ENCODE assay signal across 11 mouse cellular contexts in the genomic region with DNA sequence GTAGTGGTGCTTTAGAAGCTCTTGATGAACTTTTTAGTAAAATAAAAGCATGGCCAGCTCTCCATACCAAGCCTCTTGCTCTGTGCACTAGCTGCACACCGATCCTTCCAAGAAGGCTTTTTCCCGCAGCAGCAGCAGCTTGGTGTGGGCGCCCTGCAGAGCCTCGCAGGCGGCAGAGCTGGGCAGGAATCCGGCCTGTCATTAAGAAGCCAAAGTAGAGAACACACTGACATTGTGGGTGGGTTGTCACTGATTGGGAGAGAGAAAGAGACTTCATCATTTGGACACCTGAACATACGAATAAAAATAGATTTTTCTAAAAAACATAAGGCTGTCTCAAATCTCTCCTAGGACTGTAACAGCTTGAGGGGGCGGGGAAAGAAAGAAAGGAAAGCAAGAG.
A peak's percentile ranks its signal among the peaks of the same experiment; 100 is the strongest.
DNase-seq lines count a peak whose midpoint lies in the region; ATAC-seq and TF ChIP-seq lines count a peak whose summit lies in the region.
"Had no signal": no experiment of that assay in that cellular context is flagged by ENCODE, and none has a peak within 500 bp of the region (broad histone marks: within the 10 kb centered on the region; RNA-seq: fewer than 3 reads in every experiment).

No protein-coding gene starts in this region.

- 71% methylated on average over 8 of the region's 8 CpGs for WGBS in midbrain, postnatal 0 days
- 77% methylated on average over 8 of the region's 8 CpGs for WGBS in midbrain, embryonic 10.5 days
- WGBS in hindbrain, embryonic 11.5 days = 81% methylated on average over 8 of the region's 8 CpGs
- WGBS in intestine, postnatal 0 days = 86% methylated on average over 8 of the region's 8 CpGs

- TF ChIP-seq POLR2A in cortical plate, adult 2 months (IDR thresholded peaks at IDR 0.05; ENCODE audit: extremely low read depth, insufficient read depth, low read length) = peak; percentile 32; the same call in 1 of the 2 replicates

- TF ChIP-seq CTCF in midbrain, postnatal 0 days (IDR thresholded peaks at IDR 0.05) = no peak
- no peak for TF ChIP-seq CTCF in cortical plate, adult 2 months (IDR thresholded peaks at IDR 0.05; ENCODE audit: extremely low read depth, insufficient read depth, low read length)
- TF ChIP-seq CTCF in intestine, postnatal 0 days (IDR thresholded peaks at IDR 0.05; ENCODE audit: low read depth) = no peak

- H3K4me2 ChIP-seq in midbrain, postnatal 0 days (ENCODE audit: low read depth, low read length, poor library complexity, severe bottlenecking) = no peak overlapping the region
- H3K4me2 ChIP-seq in hindbrain, embryonic 11.5 days (replicated peaks; ENCODE audit: low read depth, low read length) = no peak overlapping the region
- H3K4me2 ChIP-seq in intestine, postnatal 0 days (replicated peaks; ENCODE audit: low read depth) = no peak overlapping the region
- H3K4me2 ChIP-seq: heart, embryonic 15.5 days; liver, embryonic 13.5 days had no signal

- H3K4me3 ChIP-seq in midbrain, postnatal 0 days (ENCODE audit: low read depth, low read length) = no peak overlapping the region
- H3K4me3 ChIP-seq in midbrain, embryonic 10.5 days = no peak overlapping the region
- H3K4me3 ChIP-seq in cortical plate, adult 2 months (ENCODE audit: insufficient read depth, low read length) = no peak overlapping the region
- no peak overlapping the region for H3K4me3 ChIP-seq in hindbrain, embryonic 11.5 days (ENCODE audit: low read depth, low read length)
- H3K4me3 ChIP-seq in intestine, postnatal 0 days (ENCODE audit: low read depth, low read length) = no peak overlapping the region
- H3K4me3 ChIP-seq: heart, embryonic 15.5 days; liver, embryonic 13.5 days; megakaryocyte, embryonic 14.5 days had no signal

- no peaks in the 10 kb centered on the region for H3K36me3 ChIP-seq in midbrain, postnatal 0 days (ENCODE audit: insufficient read depth, low read length)
- no peaks in the 10 kb centered on the region for H3K36me3 ChIP-seq in midbrain, embryonic 10.5 days
- H3K36me3 ChIP-seq in hindbrain, embryonic 11.5 days (ENCODE audit: control insufficient read depth, insufficient read depth, low read length) = no peaks in the 10 kb centered on the region
- no peaks in the 10 kb centered on the region for H3K36me3 ChIP-seq in intestine, postnatal 0 days (ENCODE audit: control insufficient read depth, insufficient read depth)
- H3K36me3 ChIP-seq: heart, embryonic 15.5 days; liver, embryonic 13.5 days had no signal

- H3K27ac ChIP-seq in midbrain, postnatal 0 days (ENCODE audit: low read depth, low read length) = no peak overlapping the region
- no peak overlapping the region for H3K27ac ChIP-seq in midbrain, embryonic 10.5 days (replicated peaks)
- 0 out of 2 replicates have a peak overlapping the region, but pooled peaks have one; percentile 94 for H3K27ac ChIP-seq in cortical plate, adult 2 months (ENCODE audit: insufficient read depth, low read length)
- no peak overlapping the region for H3K27ac ChIP-seq in hindbrain, embryonic 11.5 days (ENCODE audit: low read depth, low read length)
- no peak overlapping the region for H3K27ac ChIP-seq in intestine, postnatal 0 days (ENCODE audit: low read depth, low read length)
- H3K27ac ChIP-seq: heart, embryonic 15.5 days; liver, embryonic 13.5 days had no signal

- no peaks in the 10 kb centered on the region for H3K4me1 ChIP-seq in midbrain, postnatal 0 days (ENCODE audit: insufficient read depth, low read length)
- H3K4me1 ChIP-seq in midbrain, embryonic 10.5 days = no peaks in the 10 kb centered on the region
- H3K4me1 ChIP-seq in cortical plate, adult 2 months (ENCODE audit: control insufficient read depth, insufficient read depth, low read length) = peaks cover 8% of the 10 kb centered on the region
- H3K4me1 ChIP-seq in hindbrain, embryonic 11.5 days (replicated peaks; ENCODE audit: control insufficient read depth, insufficient read depth, low read length) = no peaks in the 10 kb centered on the region
- no peaks in the 10 kb centered on the region for H3K4me1 ChIP-seq in intestine, postnatal 0 days (replicated peaks; ENCODE audit: control insufficient read depth, insufficient read depth, low read length)
- H3K4me1 ChIP-seq: liver, embryonic 13.5 days; megakaryocyte, embryonic 14.5 days had no signal

- ATAC-seq in midbrain, postnatal 0 days (ENCODE audit: low FRiP score) = no peak
- no peak for ATAC-seq in hindbrain, embryonic 11.5 days (ENCODE audit: low FRiP score)
- ATAC-seq in intestine, postnatal 0 days = no peak

- no peaks in the 10 kb centered on the region for H3K9me3 ChIP-seq in midbrain, postnatal 0 days (ENCODE audit: low read length)
- no peaks in the 10 kb centered on the region for H3K9me3 ChIP-seq in midbrain, embryonic 10.5 days (replicated peaks)
- H3K9me3 ChIP-seq in hindbrain, embryonic 11.5 days (ENCODE audit: control insufficient read depth, low read length) = no peaks in the 10 kb centered on the region
- H3K9me3 ChIP-seq in intestine, postnatal 0 days (ENCODE audit: control insufficient read depth) = no peaks in the 10 kb centered on the region

- no peak overlapping the region for H3K9ac ChIP-seq in midbrain, postnatal 0 days (replicated peaks; ENCODE audit: low read length, poor library complexity, severe bottlenecking)
- H3K9ac ChIP-seq in hindbrain, embryonic 11.5 days (ENCODE audit: low read depth, low read length) = no peak overlapping the region
- no peak overlapping the region for H3K9ac ChIP-seq in intestine, postnatal 0 days (ENCODE audit: low read depth, low read length)
- H3K9ac ChIP-seq: heart, embryonic 15.5 days; liver, embryonic 13.5 days had no signal

- peak; percentile 17 for DNase-seq in midbrain, postnatal 0 days (ENCODE audit: low spot score)
- DNase-seq in midbrain, embryonic 10.5 days (ENCODE audit: low spot score) = no peak
- DNase-seq in left cerebral cortex, adult 11 months (ENCODE audit: low spot score) = peak; percentile 63
- peak; percentile 67 to 82 for DNase-seq in right cerebral cortex, postnatal 36 days (ENCODE audit: low spot score in 2 of 2)
- no peak for DNase-seq in hindbrain, embryonic 11.5 days (ENCODE audit: low spot score)
- no peak for DNase-seq in ovary, postnatal 10 days (ENCODE audit: low spot score)
- DNase-seq: liver, embryonic 13.5 days had no signal

- H3K27me3 ChIP-seq in midbrain, postnatal 0 days (ENCODE audit: insufficient read depth, low read length) = no peaks in the 10 kb centered on the region
- H3K27me3 ChIP-seq in midbrain, embryonic 10.5 days (ENCODE audit: low read depth, poor library complexity, severe bottlenecking) = no peaks in the 10 kb centered on the region
- no peaks in the 10 kb centered on the region for H3K27me3 ChIP-seq in hindbrain, embryonic 11.5 days (ENCODE audit: control insufficient read depth, insufficient read depth, low read length)
- H3K27me3 ChIP-seq in intestine, postnatal 0 days (replicated peaks; ENCODE audit: control insufficient read depth, insufficient read depth, low read length) = no peaks in the 10 kb centered on the region
- H3K27me3 ChIP-seq: heart, embryonic 15.5 days; liver, embryonic 13.5 days; megakaryocyte, embryonic 14.5 days had no signal

Comparison
In these comparisons a context has a peak if more than half of its experiments do, and no peak if none do; other contexts are left out.
1. DNase-seq: peak in midbrain, postnatal 0 days (single experiment), left cerebral cortex, adult 11 months (single experiment) and right cerebral cortex, postnatal 36 days (2 of 2); none in midbrain, embryonic 10.5 days (single experiment), hindbrain, embryonic 11.5 days (single experiment) and ovary, postnatal 10 days (single experiment).